Mouse (Mus musculus) kidney, embryonic 14.5 days (tissue): ENCODE results near the gene Ccdc122. TPM values are rescaled to one million over a fixed set of nuclear protein-coding genes. Genes with fewer than 3 reads are reported as not detected.

Experiments used
- ATAC-seq: fragments of 200-750 bp; cut with Nextera tagmentation; 2 replicates; pipeline ENCODE4 v1.8.0; 2017; ENCODE audit warnings: moderate number of reproducible peaks, mild to moderate bottlenecking, moderate TSS enrichment, moderate library complexity; ENCODE audit not compliant: low FRiP score, low TSS enrichment
- H3K27ac ChIP-seq: fragments of 300-500 bp; sonication (generic); 2 replicates; pipeline ENCODE4 v1.5.1; 2014; ENCODE audit warnings: low read depth, mild to moderate bottlenecking, low read length, moderate library complexity, mixed read lengths
- H3K27me3 ChIP-seq: fragments of 300-500 bp; sonication (generic); 2 replicates; pipeline ENCODE4 v1.6.1; 2014; ENCODE audit warnings: mild to moderate bottlenecking, low read length; ENCODE audit not compliant: control insufficient read depth, insufficient read depth
- H3K36me3 ChIP-seq: fragments of 300-500 bp; sonication (generic); 2 replicates; pipeline ENCODE4 v1.6.1; 2014; ENCODE audit warnings: low read length, mixed read lengths; ENCODE audit not compliant: control insufficient read depth, insufficient read depth
- H3K4me1 ChIP-seq: fragments of 300-500 bp; sonication (generic); 2 replicates; pipeline ENCODE4 v1.6.1; 2014; ENCODE audit warnings: low read length, mixed read lengths; ENCODE audit not compliant: control insufficient read depth, insufficient read depth
- H3K4me2 ChIP-seq: fragments of 300-500 bp; sonication (generic); replicated peaks from 2 replicates; pipeline ENCODE4 v1.6.1; 2014; ENCODE audit warnings: low read depth, mild to moderate bottlenecking, low read length
- H3K4me3 ChIP-seq: fragments of 300-500 bp; sonication (generic); 2 replicates; pipeline ENCODE4 v1.5.1; 2014; ENCODE audit warnings: mild to moderate bottlenecking, low read length
- H3K9ac ChIP-seq: fragments of 300-500 bp; sonication (generic); 2 replicates; pipeline ENCODE4 v1.6.1; 2014; ENCODE audit warnings: low read depth, mild to moderate bottlenecking, low read length, moderate library complexity
- H3K9me3 ChIP-seq: fragments of 300-500 bp; sonication (generic); 2 replicates; pipeline ENCODE4 v1.6.1; 2016; ENCODE audit warnings: low read length; ENCODE audit not compliant: control insufficient read depth
- WGBS: fragments of 180-500 bp; shearing (Covaris S2); extraction: QIAGEN DNeasy Blood & Tissue Kit; methylation state at CpG from one replicate; pipeline ENCODE4 v1.1.7; 2014; 5-methylcytosine and 5-hydroxymethylcytosine counted together
- polyA plus RNA-seq: library from polyadenylated mRNA; unstranded; fragments of >200 nt; fragmentation: Nextera tagmentation; extraction: Ambion mirVana; gene quantifications from 2 replicates; pipeline ENCODE4 v1.2.1, GENCODE M21; 2014

Ccdc122 gene
- polyA plus RNA-seq, 1 experiment from 2014 or later, result 1.7 TPM

GRCm38 (mm10) chr14:77150556-77150955 lies 114.0 kb downstream of the Ccdc122 start:
- no peak overlapping the region for H3K9ac ChIP-seq
- H3K9me3 ChIP-seq, result no peaks in the 10 kb centered on the region
- no peak overlapping the region for H3K4me3 ChIP-seq
- no peaks in the 10 kb centered on the region; the same call in 1 of the 2 replicates for H3K4me1 ChIP-seq
- H3K27me3 ChIP-seq, result peaks cover 7% of the 10 kb centered on the region
- H3K36me3 ChIP-seq, result no peaks in the 10 kb centered on the region
- no peak overlapping the region for H3K4me2 ChIP-seq
- H3K27ac ChIP-seq, result no peak overlapping the region
- no peak for ATAC-seq
- WGBS, result 77% methylated on average over 6 of the region's 6 CpGs

GRCm38 (mm10) chr14:77151431-77151830 lies 114.9 kb downstream of the Ccdc122 start:
- no peaks in the 10 kb centered on the region for H3K9me3 ChIP-seq
- no peak overlapping the region for H3K27ac ChIP-seq
- WGBS, result 90% methylated on average over 7 of the region's 7 CpGs
- no peak overlapping the region for H3K4me2 ChIP-seq
- H3K9ac ChIP-seq, result no peak overlapping the region
- H3K4me3 ChIP-seq, result no peak overlapping the region
- peaks cover 7% of the 10 kb centered on the region for H3K27me3 ChIP-seq
- no peaks in the 10 kb centered on the region for H3K36me3 ChIP-seq
- no peaks in the 10 kb centered on the region; the same call in none of the 2 replicates for H3K4me1 ChIP-seq
- ATAC-seq, result no peak

- WGBS, result 0% methylated on average over 73 of the region's 73 CpGs
- H3K27ac ChIP-seq, result no peak within 1 kb of the TSS
- H3K9me3 ChIP-seq, result no peaks in the 10 kb centered on the region
- H3K4me3 ChIP-seq, result peak within 1 kb of the TSS; percentile 80
- H3K4me1 ChIP-seq, result no peaks in the 10 kb centered on the region; the same call in none of the 2 replicates
- peaks cover 11% of the 10 kb centered on the region for H3K27me3 ChIP-seq
- peak within 1 kb of the TSS; percentile 74 for H3K9ac ChIP-seq
- peak; percentile 85 for ATAC-seq
- H3K36me3 ChIP-seq, result no peaks in the 10 kb centered on the region
- H3K4me2 ChIP-seq, result peak within 1 kb of the TSS; percentile 98
These were observed 119.8 kb downstream of the Ccdc122 start, which contains the start of gene Enox1 for GRCm38 (mm10) chr14:77156222-77156910. TSS of gene Enox1 (plus strand) at chr14:77156763.

GRCm38 (mm10) chr14:77156911-77157504 lies 120.4 kb downstream of the Ccdc122 start:
- Histone ChIP-seq H3K4me2 (peak overlapping the region; percentile 98), H3K36me3 (no peaks in the 10 kb centered on the region), H3K4me3 (peak overlapping the region; percentile 80), H3K4me1 (no peaks in the 10 kb centered on the region; the same call in none of the 2 replicates), H3K27ac (no peak overlapping the region), H3K9ac (peak overlapping the region; percentile 74), H3K27me3 (peaks cover 11% of the 10 kb centered on the region), H3K9me3 (no peaks in the 10 kb centered on the region)
- WGBS, result under 1% methylated on average over 56 of the region's 64 CpGs
- peak; percentile 63 for ATAC-seq

- H3K9ac ChIP-seq, result peak overlapping the region; percentile 74
- H3K4me3 ChIP-seq, result peak overlapping the region; percentile 80
- no peaks in the 10 kb centered on the region for H3K36me3 ChIP-seq
- H3K27me3 ChIP-seq, result peaks cover 11% of the 10 kb centered on the region
- H3K4me1 ChIP-seq, result no peaks in the 10 kb centered on the region; the same call in none of the 2 replicates
- ATAC-seq, result peak; percentile 87
- H3K4me2 ChIP-seq, result peak overlapping the region; percentile 98
- H3K9me3 ChIP-seq, result no peaks in the 10 kb centered on the region
- WGBS, result 1% methylated on average over 31 of the region's 31 CpGs
- no peak overlapping the region for H3K27ac ChIP-seq
These were observed 120.9 kb downstream of the Ccdc122 start for GRCm38 (mm10) chr14:77157505-77157911.

GRCm38 (mm10) chr14:77159397-77159796 lies 122.8 kb downstream of the Ccdc122 start:
- ATAC-seq, result no peak
- Histone ChIP-seq H3K27ac (no peak overlapping the region), H3K4me1 (no peaks in the 10 kb centered on the region; the same call in none of the 2 replicates), H3K9ac (no peak overlapping the region), H3K4me3 (no peak overlapping the region), H3K36me3 (no peaks in the 10 kb centered on the region), H3K4me2 (no peak overlapping the region), H3K9me3 (no peaks in the 10 kb centered on the region), H3K27me3 (peaks cover 11% of the 10 kb centered on the region)
- 82% methylated on average over 5 of the region's 5 CpGs for WGBS

Other genes with a start within 250 kb of the Ccdc122 start
- 6.5 and 7.5 TPM in 2 replicates for gene Lacc1, start 132 bp downstream of the Ccdc122 start, polyA plus RNA-seq
- gene Enox1, start 120.0 kb downstream of the Ccdc122 start, polyA plus RNA-seq, result 3.6 and 7.0 TPM in 2 replicates